Mouse (Mus musculus) frontal cortex, adult 2 months (tissue): Measurements from ENCODE around the gene Tasp1. TPM values are rescaled to one million over a fixed set of nuclear protein-coding genes. Genes with fewer than 3 reads are reported as not detected.
"Not testable (repeated sequence)": the region's sequence is repeated elsewhere in the genome, so short reads cannot be mapped to it uniquely, and the experiment has no call there.

Experiments
- DNase-seq, 2 experiments: peaks; one replicate each; pipeline ENCODE4 v3.0.0; 2022; ENCODE audit warnings: low spot score in 1 of 2; ENCODE audit errors: extremely low spot score in 1 of 2
- polyA plus RNA-seq: library from polyadenylated mRNA; depleted of rRNA; stranded (reverse); fragments of >200 nt; gene quantifications from 2 replicates; pipeline ENCODE4 v1.2.3, GENCODE M21; 2012

The Tasp1 gene
- polyA plus RNA-seq, 1 experiment, result 20.3 TPM

DNA sequence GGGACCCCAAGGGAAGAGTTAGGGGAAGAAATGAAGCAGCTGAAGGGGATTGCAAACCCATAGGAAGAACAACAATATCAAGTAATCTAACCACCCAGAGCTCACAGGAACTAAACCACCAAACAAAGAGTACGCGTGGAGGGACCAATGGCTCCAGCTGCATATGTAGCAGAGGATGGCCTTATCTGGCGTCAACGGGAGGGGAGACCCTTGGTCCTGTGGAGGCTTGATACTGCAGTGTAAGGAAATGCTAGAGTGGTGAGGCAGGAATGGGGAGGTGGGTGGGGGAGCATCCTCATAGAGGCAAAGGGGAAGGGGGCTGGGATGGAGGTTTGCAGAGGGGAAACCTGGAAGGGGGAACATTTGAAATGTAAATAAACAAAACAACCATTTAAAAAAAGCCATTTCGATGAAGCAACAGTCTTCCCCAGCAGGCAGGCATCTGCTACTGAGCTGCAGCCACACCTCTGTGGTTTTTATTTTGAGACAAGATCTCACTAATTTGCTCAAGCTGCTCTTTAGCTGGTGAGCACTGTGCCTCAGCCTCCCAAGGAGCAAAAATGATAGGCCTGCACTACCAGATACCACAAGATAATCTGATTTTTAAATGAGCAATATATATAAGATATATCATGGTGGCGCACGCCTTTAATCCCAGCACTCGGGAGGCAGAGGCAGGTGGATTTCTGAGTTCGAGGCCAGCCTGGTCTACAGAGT is 160.0 kb downstream of the Tasp1 start:
- DNase-seq, result no peak

GRCm38 (mm10) chr2:139891405-139892089 is 175.1 kb downstream of the Tasp1 start:
- no peak for DNase-seq

DNA sequence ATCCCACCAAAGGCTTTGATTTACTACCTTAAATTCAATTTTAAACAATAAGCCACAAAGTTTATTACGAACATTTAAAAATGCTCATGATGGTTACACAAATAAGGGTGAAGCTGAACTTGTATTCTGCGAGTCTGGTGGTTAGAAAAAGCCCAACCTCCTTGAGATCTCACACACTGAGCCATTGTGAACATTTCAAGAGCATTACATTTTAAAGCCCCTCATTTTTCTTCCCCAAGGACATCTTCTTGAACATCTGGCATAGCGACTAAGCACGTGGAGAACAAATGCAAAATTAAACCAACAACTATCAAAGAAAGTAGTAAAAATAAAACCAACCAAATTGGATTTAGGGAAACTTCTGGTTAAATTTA is 182.4 kb downstream of the Tasp1 start:
- no peak for DNase-seq

DNA sequence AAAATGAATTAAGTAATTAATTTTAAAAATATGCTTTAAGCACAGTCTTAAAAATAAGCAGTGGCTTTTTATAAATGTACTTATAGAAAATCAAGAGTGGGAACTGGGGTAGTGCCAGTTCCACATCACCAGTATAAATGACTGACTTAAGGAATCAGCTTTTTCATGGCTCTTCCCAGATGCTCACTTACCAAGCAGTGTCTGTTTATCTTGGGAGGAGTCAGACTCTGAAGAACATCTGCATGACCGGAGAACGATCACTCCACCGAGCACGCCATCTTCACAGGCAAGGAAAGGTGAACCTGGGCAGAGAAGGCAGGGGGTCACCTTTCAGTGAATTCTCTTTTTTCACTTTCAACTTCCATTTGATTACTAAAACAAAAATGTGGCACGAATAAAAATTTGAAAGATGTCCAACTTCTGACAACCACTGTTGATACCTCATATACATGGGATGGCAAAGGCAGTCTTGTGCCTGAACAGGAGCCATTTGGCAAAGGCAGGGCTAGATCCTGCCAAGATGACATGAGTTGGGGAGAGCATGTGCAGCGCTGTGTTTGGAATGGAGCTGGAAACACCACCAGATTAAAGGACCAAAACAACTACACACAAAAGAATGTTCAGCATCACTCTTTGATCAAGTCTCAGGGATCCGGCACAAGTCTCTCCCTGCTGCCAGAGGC is 182.9 kb downstream of the Tasp1 start:
- DNase-seq, result peak in 1 of 2 experiments; percentile 26

DNA sequence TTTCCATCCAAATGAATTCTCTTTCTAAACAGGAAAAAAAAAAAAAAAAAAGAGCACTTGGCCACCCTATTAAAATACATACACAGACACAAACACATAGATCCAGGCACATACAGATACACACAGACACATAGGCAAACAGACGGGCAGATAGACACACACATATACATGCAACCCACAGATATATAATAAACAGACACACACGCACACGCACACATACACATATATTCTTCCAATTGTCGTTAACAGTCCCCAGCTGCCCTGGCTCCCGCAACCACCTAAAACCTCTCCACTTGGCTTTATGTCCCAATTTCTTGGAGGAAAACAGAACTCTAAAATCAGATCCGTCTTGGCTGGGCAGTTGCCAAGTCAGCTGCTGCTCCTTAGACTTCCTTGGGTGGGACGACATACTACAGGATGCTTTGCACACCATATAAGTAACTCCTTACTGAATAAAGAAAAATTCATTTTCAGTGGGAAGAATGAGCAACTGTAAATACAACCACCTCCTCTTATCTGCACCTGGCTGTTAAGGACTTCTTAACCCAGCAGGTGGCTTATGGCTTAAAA is 188.5 kb downstream of the Tasp1 start:
- no peak for DNase-seq

DNA sequence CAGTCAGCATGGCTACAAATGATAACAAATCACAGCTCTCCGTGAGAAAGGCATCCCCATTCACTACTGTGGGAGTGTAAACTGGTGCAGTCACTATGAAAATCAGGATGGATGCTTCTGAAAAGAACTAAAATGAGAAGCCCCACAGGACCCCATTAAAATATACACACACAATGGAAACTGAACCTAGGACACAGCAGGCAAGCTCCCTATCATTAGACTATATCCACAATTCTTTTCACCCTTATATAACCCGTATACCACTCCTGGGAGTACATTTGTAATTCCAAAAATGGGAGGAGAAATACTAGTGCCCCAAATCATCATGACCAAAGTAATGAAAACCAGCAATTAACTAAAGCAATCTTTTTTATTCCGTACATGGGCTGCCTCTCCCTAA is 190.7 kb downstream of the Tasp1 start:
- no peak for DNase-seq

DNA sequence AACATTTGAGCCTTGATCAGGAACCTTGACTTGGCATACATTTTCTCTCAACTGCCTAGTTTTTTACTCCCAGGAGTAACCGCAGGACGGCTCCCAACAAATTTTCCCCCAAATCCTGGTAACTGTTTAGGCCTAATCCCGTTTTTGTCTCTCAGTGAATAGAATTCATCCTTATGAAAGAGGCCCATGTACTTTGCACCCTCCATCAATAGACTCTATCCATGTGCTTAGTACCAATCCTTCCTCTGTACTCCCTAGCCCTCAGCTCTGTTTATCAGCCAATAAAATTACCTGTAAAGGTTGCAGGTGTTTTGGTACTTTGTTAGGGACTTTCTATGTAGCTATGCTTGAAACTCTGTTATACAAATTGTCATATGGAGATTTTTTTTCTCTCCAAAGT is 192.4 kb downstream of the Tasp1 start:
- DNase-seq, result no peak

- no peak for DNase-seq
Observed at GRCm38 (mm10) chr2:139873762-139874161, 192.8 kb downstream of the Tasp1 start.

- not testable (repeated sequence) for DNase-seq
Observed at GRCm38 (mm10) chr2:139869071-139869470, 197.5 kb downstream of the Tasp1 start.

DNA sequence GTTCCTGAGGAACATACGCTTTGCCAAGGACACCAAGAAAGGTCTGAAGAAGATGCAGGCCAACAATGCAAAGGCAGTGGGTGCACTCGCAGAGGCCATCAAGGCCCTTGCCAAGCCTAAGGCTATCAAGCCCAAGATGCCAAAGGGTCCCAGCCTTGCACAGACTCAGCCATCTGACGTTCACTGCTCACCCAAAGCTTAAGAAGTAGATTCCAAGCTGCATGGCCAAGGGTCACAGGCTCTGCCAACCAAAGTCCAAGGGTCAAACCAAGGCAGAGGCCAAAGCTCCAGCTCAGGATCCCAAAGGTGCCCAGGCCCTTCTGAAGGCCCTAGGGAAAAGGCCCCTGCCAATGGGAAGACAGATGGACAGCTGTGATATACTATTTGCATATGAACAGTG is 203.2 kb downstream of the Tasp1 start:
- DNase-seq, result not testable (repeated sequence)

DNA sequence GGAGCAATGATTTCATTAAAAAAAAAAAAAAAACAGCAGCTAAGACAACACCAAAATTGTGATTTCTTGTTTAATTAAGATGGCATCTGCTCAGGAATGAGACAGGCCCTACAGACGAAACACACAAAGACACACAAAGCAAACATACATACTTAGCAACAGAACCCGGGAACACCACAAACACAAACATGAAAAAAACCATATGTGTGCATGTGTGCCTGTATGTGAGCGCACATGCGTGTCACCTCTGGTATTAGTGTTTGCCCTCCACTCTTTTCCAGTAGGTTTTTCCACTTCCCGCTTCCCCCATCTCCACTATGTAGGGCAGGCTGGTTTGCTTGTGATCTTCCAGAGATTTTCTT is 206.5 kb downstream of the Tasp1 start:
- DNase-seq, result no peak

DNA sequence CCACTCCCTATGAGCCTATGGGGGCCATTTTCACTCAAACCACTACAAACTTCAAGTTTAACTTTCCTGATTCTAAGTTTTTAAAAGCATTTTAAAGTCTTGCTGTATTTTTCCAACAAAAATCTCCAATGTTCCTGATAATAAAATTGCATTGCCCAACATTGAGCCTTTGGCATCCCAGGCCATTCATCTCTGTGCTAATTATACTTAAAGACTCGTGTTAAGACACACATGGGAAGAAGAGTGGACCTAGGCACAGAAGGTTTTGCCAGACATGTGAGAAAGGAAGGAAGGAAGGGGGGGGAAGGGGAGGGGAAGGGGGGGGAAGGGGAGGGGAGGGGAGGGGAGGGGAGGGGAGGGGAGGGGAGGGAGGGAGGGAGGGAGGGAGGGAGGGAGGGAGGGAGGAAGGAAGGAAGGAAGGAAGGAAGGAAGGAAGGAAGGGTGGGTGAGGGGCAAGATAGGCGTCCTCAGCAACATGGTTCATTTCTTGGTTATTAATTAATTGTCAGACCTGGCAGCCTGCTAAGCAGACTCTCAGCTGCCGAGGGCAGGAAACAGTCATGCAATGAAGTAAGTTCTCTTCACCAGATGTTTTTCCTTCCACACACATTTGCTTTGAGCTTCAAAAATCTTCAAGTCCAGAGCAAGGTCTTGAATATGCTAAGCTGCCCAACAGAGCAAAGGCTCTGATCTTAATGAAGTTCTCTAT is 207.0 kb downstream of the Tasp1 start:
- DNase-seq, result no peak

- no peak for DNase-seq
Observed at GRCm38 (mm10) chr2:139849621-139850020, 217.0 kb downstream of the Tasp1 start.

- DNase-seq, result peak in 1 of 2 experiments; percentile 7
Observed at GRCm38 (mm10) chr2:139841359-139841758, 225.2 kb downstream of the Tasp1 start.

DNA sequence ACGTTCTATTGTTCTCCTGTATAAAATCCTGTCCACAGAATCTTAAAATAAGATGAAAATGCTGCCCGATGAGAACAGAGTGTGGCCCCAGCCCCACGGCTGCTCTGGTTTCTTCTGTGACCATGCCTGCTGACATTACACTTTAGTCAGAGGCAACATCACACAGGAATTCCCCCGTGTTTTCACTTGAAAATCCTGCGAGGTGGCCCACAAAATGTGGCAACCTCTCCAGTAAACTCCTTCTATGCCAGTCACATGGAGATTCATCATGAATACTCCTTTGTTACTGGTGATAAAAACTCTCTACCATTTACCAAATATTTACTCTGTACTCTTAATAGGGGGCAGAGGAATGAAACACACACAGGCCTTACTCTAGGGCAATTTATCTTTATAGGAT is 225.7 kb downstream of the Tasp1 start:
- no peak for DNase-seq

DNA sequence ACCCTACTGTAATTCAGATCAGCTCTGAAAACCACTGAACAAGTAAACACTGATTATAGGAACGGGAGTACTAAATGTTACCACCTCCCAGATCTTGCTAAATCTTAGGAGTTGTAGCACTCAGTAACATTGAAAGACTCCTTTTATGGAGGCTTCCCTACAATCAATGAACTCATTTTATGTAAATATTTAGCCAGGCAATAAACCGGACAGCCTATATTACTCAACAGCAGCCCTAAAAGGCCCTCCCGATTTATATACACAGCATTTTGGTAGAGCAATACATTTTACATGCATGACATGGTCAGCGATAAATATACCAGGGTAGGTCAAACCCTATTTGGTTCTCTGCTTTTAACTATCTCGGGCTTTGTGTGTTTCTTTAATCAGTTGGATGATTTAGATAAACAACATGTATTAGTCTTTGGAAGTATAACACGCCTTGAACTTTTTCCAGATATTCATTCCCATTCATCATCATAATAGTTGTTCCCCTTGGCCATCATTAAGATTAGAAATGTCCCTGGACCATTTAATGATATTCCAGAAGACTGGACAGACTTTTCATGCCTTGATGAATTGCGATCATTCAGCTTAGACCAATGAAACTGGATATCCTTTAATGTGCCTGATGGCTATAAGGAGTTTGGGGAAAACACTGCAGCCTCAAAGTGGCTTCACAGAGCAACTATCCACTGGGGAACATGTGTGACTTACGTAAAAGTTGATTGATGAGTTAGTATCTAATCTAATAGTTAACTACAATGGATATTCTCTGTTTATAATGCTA is 244.8 kb downstream of the Tasp1 start:
- DNase-seq, result no peak

DNA sequence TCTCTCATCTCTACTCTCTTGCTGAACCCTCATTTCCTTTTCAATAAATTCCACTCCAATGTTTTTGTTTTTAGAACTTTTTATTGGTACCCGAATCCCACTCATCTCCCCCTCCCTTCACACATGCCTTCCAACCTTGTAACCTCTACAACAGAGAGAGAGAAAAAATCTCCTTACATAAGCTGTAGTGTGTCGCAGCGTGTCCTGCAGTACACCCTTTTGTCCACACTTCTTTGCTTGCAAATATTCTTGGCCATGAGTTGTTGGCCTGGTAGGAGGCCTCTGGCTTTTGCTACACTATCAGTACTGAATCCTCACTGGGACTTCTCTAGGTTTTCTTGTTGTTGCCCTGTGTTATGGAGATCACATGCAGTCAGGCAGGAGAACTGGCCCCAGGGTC is 249.3 kb downstream of the Tasp1 start:
- no peak for DNase-seq

GRCm38 (mm10) chr2:139807887-139808286 is 258.7 kb downstream of the Tasp1 start:
- no peak for DNase-seq

DNA sequence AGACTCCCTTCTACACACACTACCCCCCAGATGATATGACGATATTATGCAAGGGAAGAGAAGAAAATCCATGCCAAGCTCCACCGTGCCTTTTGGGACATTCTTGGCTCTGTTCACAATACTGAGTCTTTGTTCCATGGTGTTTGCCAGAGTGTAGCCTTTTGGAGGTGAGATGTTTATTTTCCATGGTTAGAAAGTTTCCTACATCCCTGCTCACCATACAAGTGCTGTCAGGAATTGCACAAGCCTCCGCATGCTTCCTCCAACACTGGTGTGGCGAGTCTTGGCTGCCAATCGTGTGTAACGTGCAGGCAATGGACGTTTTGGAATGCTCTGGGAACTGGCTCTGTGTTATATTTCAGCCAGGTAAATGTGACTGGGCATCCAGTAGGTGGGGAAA is 262.6 kb downstream of the Tasp1 start:
- DNase-seq, result no peak
